Mouse (Mus musculus) bone marrow, adult 2 months (tissue): ENCODE data around the gene Lingo1.

Experiments used
- CTCF ChIP-seq: fragments of 200-500 bp; IDR thresholded peaks from 2 replicates; pipeline ENCODE4 v1.5.1; 2011; ENCODE audit warnings: low read length, control low read depth; ENCODE audit not compliant: control insufficient read depth, insufficient read depth
- POLR2A ChIP-seq: fragments of 200-500 bp; IDR thresholded peaks from 2 replicates; pipeline ENCODE4 v1.6.1; 2011; ENCODE audit warnings: low read depth, mild to moderate bottlenecking, control low read depth, low read length, borderline replicate concordance; ENCODE audit not compliant: control insufficient read depth

GRCm38 (mm10) chr9:56619715-56620114 lies 176.6 kb downstream of the Lingo1 start:
- TF ChIP-seq CTCF: no peak
- TF ChIP-seq POLR2A: no peak
